Mouse (Mus musculus) testis, adult 2 months (tissue): ENCODE measurements around the gene Snapc4.

ENCODE experiments used
- CTCF ChIP-seq: fragments of 200-500 bp; IDR thresholded peaks from 2 replicates; pipeline ENCODE4 v1.5.1; 2012; ENCODE audit warnings: low read depth, mild to moderate bottlenecking, inconsistent platforms, low read length, moderate library complexity; ENCODE audit not compliant: control insufficient read depth, insufficient read depth, insufficient replicate concordance
- POLR2A ChIP-seq: fragments of 200-500 bp; IDR thresholded peaks from 2 replicates; pipeline ENCODE4 v1.6.1; 2012; ENCODE audit warnings: low read depth, mild to moderate bottlenecking, inconsistent platforms, low read length, moderate library complexity; ENCODE audit not compliant: control insufficient read depth

- TF ChIP-seq POLR2A (no peak), CTCF (no peak)
Measured at GRCm38 (mm10) chr2:26390954-26391353, 10.5 kb upstream of the Snapc4 start.
